Mouse (Mus musculus) ES-E14 (cell line): ENCODE data around the gene Fosl2. TPM values are rescaled to one million over a fixed set of nuclear protein-coding genes. Genes with fewer than 3 reads are reported as not detected.
A peak's percentile ranks its signal among the peaks of the same experiment; 100 is the strongest.

Source experiments
- DNase-seq: peaks from one replicate; pipeline ENCODE4 v3.0.0-alpha.2; 2013; ENCODE audit warnings: low read depth, low spot score
- H3K27ac ChIP-seq: 2 replicates; pipeline ENCODE4 v1.5.1; 2012; ENCODE audit warnings: low read depth, mild to moderate bottlenecking, low read length, moderate library complexity, mixed read lengths; ENCODE audit not compliant: poor library complexity, insufficient read depth, severe bottlenecking
- H3K36me3 ChIP-seq: 2 replicates; pipeline ENCODE4 v1.6.1; 2012; ENCODE audit warnings: mild to moderate bottlenecking, low read length, moderate library complexity, mixed read lengths; ENCODE audit not compliant: control insufficient read depth, poor library complexity, insufficient read depth, severe bottlenecking
- H3K4me1 ChIP-seq, 2 experiments: fragments of 150-350 bp in 1 of 2; sonication (generic) in 1 of 2; 2 replicates each; pipeline ENCODE4 v1.6.1; 2012; ENCODE audit warnings: low read length in 2 of 2, mild to moderate bottlenecking in 1 of 2, mixed read lengths in 1 of 2; ENCODE audit not compliant: control insufficient read depth in 2 of 2, insufficient read depth in 2 of 2, poor library complexity in 1 of 2
- H3K4me3 ChIP-seq, 2 experiments: fragments of 150-350 bp in 1 of 2; sonication (generic) in 1 of 2; 2 replicates each; pipeline ENCODE4 v1.5.1; 2012; ENCODE audit warnings: low read length in 2 of 2, low read depth in 1 of 2, mild to moderate bottlenecking in 1 of 2, mixed read lengths in 1 of 2; ENCODE audit not compliant: insufficient read depth in 1 of 2, poor library complexity in 1 of 2, severe bottlenecking in 1 of 2
- H3K9ac ChIP-seq: 2 replicates; pipeline ENCODE4 v1.6.1; 2012; ENCODE audit warnings: low read depth, mild to moderate bottlenecking, low read length, mixed read lengths; ENCODE audit not compliant: poor library complexity, insufficient read depth, severe bottlenecking
- H3K9me3 ChIP-seq: fragments of 150-350 bp; sonication (generic); 2 replicates; pipeline ENCODE4 v1.6.1; 2012; ENCODE audit warnings: low read depth, mild to moderate bottlenecking, low read length; ENCODE audit not compliant: control insufficient read depth, insufficient read depth
- CHD2 ChIP-seq: IDR thresholded peaks from 2 replicates; pipeline ENCODE4 v1.6.1; 2014; ENCODE audit warnings: mild to moderate bottlenecking, low read depth, low read length, inconsistent platforms
- HCFC1 ChIP-seq: IDR thresholded peaks from 2 replicates; pipeline ENCODE4 v1.6.1; 2012; ENCODE audit warnings: low read length, inconsistent platforms, borderline replicate concordance; ENCODE audit not compliant: insufficient read depth
- MAFK ChIP-seq: IDR thresholded peaks from 2 replicates; pipeline ENCODE4 v1.6.1; 2014; ENCODE audit warnings: mild to moderate bottlenecking, low read depth, low read length, inconsistent platforms; ENCODE audit not compliant: insufficient read depth
- ZC3H11A ChIP-seq: IDR thresholded peaks from 2 replicates; pipeline ENCODE4 v1.6.1; 2012; ENCODE audit warnings: low read depth, mild to moderate bottlenecking, inconsistent platforms, low read length, borderline replicate concordance
- ZNF384 ChIP-seq: IDR thresholded peaks from 2 replicates; pipeline ENCODE4 v1.6.1; 2012; ENCODE audit warnings: low read depth, low read length, inconsistent platforms
- in situ Hi-C, 2 experiments: fragments of 600-800 bp; cut with MboI; formaldehyde crosslinking; loops; one replicate each; pipeline ENCODE4 v1.15.1; 2025; ENCODE audit warnings: low sequenced_read_pairs in 2 of 2, inconsistent platforms in 1 of 2; ENCODE audit not compliant: unreplicated experiment in 2 of 2
- total RNA-seq: library from RNA; depleted of rRNA; stranded (reverse); fragments of 300-350 nt; gene quantifications from 2 replicates; pipeline ENCODE4 v1.2.3, GENCODE M21; 2012

The Fosl2 gene
- total RNA-seq, 1 experiment: 15.0 TPM

DNA sequence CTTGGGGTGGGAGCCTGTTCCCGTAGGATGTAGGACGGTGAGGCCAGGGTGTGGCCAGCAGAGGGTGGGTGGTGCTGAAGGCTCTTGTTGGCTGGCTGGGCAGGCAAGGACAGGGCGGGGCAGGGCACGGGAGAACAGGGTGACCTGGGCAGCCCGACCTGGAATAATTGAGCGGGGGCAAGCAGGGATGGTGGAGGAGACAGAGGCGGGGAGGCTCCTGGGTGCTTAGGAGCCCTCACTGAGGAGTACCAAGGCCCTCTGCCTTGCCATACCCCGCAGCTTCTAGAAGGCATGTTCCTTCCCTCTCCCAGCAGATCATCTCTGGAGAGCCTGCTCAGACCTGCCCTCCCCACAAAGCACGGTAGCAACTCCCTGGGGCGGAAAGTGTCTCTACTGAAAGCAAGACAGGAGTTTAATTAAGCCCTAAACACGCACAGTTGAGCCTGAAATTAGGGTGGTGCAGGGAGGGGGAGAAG, 14.7 kb upstream of the Fosl2 start:
- peaks cover 2 to 4% of the 10 kb centered on the region in 2 experiments; a peak in 2 of 4 replicates for H3K4me1 ChIP-seq
- in situ Hi-C loops: no loop called here
- H3K9me3 ChIP-seq: no peaks in the 10 kb centered on the region
- no peak for DNase-seq
- TF ChIP-seq ZNF384: no peak
- no peak for TF ChIP-seq CHD2
- no peak for TF ChIP-seq ZC3H11A
- no peak overlapping the region for H3K9ac ChIP-seq
- no peaks in the 10 kb centered on the region for H3K36me3 ChIP-seq
- H3K27ac ChIP-seq: no peak overlapping the region
- peak overlapping the region; percentile 24; a peak in 1 of 4 replicates for H3K4me3 ChIP-seq

DNA sequence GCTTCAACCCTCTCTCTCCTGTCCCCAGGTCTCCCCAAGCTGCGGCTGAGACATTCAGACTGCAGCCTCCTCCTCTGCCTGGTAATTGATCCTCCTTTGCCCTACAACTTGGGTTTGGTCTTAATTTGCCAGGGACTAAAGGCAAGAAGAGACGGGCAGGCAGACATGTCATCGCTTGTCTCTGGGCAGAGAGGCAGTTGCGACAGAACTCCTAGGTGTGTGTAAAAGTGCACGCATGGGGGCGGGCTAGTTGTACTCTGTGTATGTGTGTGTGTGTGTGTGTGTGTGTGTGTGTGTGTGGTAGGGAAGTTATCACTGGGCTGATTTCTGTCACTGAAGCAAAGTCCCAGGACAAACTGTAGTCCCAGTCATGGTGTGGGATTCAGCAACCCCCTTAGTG, 13.7 kb upstream of the Fosl2 start:
- in situ Hi-C loops: no loop called here
- H3K36me3 ChIP-seq: no peaks in the 10 kb centered on the region
- H3K27ac ChIP-seq: no peak overlapping the region
- no peak for DNase-seq
- peaks cover 2 to 4% of the 10 kb centered on the region in 2 experiments; a peak in 2 of 4 replicates for H3K4me1 ChIP-seq
- no peaks in the 10 kb centered on the region for H3K9me3 ChIP-seq
- TF ChIP-seq HCFC1: no peak
- TF ChIP-seq ZC3H11A: no peak
- TF ChIP-seq ZNF384: no peak
- no peak for TF ChIP-seq MAFK
- TF ChIP-seq CHD2: no peak
- no peak overlapping the region for H3K4me3 ChIP-seq
- H3K9ac ChIP-seq: no peak overlapping the region

GRCm38 (mm10) chr5:32122363-32122762, 13.2 kb upstream of the Fosl2 start:
- TF ChIP-seq CHD2 (no peak), MAFK (no peak), HCFC1 (no peak), ZC3H11A (no peak), ZNF384 (no peak)
- in situ Hi-C loops: no loop called here

DNA sequence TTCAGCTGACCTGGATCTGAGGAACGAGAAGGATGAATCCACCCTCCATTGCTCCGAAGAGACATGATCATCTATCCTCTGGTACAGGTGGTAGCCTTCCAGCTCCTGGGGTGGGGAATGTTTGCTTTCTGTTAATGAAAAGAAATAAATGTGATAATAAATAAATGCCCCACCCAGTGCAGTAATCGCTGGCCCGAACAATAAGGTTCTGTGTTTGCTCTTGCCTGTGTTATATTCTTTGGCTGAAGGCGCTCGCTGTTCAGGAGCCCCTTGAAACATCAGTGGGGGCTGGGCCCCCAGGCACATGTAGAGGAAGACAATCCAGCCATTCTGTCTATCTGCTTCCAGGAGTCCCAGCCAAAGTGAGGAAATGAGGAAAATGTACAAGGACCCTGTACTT, 10.6 kb upstream of the Fosl2 start:
- in situ Hi-C loops: no loop called here

More at GRCm38 (mm10) chr5:32122363-32122762, 13.2 kb upstream of the Fosl2 start:
- Histone ChIP-seq H3K4me1 (peaks cover 2 to 4% of the 10 kb centered on the region in 2 experiments; a peak in 2 of 4 replicates), H3K27ac (no peak overlapping the region), H3K9me3 (no peaks in the 10 kb centered on the region), H3K36me3 (no peaks in the 10 kb centered on the region), H3K4me3 (no peak overlapping the region), H3K9ac (no peak overlapping the region)
- no peak for DNase-seq

GRCm38 (mm10) chr5:32127226-32127625, 8.4 kb upstream of the Fosl2 start:
- in situ Hi-C loops: no loop called here
- no peak overlapping the region for H3K27ac ChIP-seq
- no peaks in the 10 kb centered on the region for H3K9me3 ChIP-seq
- H3K9ac ChIP-seq: no peak overlapping the region
- H3K4me1 ChIP-seq: no peaks in the 10 kb centered on the region
- no peaks in the 10 kb centered on the region for H3K36me3 ChIP-seq
- DNase-seq: no peak
- H3K4me3 ChIP-seq: no peak overlapping the region
- TF ChIP-seq ZNF384 (no peak), HCFC1 (no peak), ZC3H11A (no peak), MAFK (no peak), CHD2 (no peak)

More for the DNA sequence above, 10.6 kb upstream of the Fosl2 start:
- Histone ChIP-seq H3K4me3 (no peak overlapping the region), H3K9me3 (no peaks in the 10 kb centered on the region), H3K36me3 (no peaks in the 10 kb centered on the region), H3K9ac (no peak overlapping the region), H3K4me1 (peaks cover 2 to 4% of the 10 kb centered on the region in 2 experiments; a peak in 2 of 4 replicates), H3K27ac (no peak overlapping the region)
- TF ChIP-seq MAFK: no peak
- TF ChIP-seq HCFC1: no peak
- TF ChIP-seq ZC3H11A: no peak
- no peak for TF ChIP-seq CHD2
- no peak for TF ChIP-seq ZNF384
- DNase-seq: no peak
